Mouse (Mus musculus) ES-Bruce4 (cell line): ENCODE measurements at regions not wholly inside any gene's neighbourhood (a gene's known extent, or its start where the extent isn't known, plus 50 kb on each side); places are given as distances from the start of the nearest gene placed in this dataset.

Experiments used
- CTCF ChIP-seq: IDR thresholded peaks from one replicate; pipeline ENCODE4 v1.8.1; 2011; ENCODE audit warnings: low read depth, low read length
- EP300 ChIP-seq: IDR thresholded peaks from 2 replicates; pipeline ENCODE4 v1.6.1; 2011; ENCODE audit warnings: low read depth, low read length; ENCODE audit not compliant: insufficient read depth

DNA sequence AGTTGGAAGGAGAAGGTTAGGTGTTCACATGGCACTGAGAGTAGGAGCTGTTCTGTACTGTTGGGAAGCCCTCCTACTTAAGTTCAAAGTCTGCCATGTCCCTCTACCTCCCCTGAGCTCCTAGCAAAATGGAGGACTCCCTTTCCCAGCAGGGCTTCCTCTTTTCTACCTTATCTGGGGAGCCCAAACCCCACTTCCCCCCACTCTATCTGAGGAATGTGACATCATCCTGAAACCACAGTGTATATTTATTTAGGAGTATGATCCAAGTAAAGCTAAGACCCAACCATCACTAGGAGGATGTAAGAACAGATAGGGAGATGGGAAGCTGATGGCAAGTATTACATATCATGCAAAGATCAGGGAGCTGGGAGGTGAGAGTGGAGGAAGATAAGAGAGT is 1490.6 kb upstream of the Gm6569 start:
- TF ChIP-seq CTCF, result no peak
- TF ChIP-seq EP300, result no peak
